Mouse (Mus musculus) retina, postnatal 7 days (tissue): ENCODE results near the gene F8.

ENCODE experiments used
- DNase-seq: peaks from one replicate; pipeline ENCODE4 v3.0.0-alpha.2; 2012; ENCODE audit warnings: low read depth, low spot score

The F8 gene

DNA sequence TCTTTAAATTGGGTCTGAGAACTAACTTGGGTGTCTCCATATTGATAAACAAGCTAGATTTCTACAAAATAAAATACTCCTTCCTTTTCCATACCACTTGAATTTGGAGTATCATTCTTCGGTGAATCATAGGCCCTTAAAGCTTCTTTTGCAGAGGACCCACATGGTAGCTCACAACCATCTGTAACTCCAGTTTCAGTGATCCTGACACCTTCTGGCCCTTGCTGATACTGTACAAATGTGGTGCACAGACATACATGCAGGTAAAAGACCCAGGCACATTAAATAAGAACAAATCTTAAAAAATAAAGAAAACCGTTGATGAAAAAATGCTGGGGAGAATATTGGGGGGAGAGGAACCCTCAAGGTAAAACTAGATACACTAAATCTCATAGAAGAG lies 244.2 kb downstream of the F8 start:
- DNase-seq = no peak

DNA sequence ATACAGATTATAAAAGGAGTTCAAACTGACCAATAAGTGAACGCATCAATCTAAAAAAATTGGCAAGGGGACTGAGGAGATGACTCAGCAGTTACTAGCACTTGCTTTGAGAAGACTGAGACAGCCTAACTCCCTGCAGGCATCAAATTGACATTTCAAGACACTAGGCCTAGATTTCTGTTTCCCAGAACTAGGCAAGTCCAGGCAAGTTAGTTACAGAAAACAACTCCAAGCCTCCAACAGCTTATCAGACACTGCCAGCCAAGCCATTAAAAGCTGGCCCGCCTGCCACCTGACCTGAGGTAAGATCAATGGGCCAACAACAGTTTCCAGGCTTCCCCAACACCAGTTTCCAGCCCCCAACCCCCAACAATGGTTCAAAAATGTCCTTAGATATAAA lies 244.7 kb downstream of the F8 start:
- no peak for DNase-seq

DNA sequence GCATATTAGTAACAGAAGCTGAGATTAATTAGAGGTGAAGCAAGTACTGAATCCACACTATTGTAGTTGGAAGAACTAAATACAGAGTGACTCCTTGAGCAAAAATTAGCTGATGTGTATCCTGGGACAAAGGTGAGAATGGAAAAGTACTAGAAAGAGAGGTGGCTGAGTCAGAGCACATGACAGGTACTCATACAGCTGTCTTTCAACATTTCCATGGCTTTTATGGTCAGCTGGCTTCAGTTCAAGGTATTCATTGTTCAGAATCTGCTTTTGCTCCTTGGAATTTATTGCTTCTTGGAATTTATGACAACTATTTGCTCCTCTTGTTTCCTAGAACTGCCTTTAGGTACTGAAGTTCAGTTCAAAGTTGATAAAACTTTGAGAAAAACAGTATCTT lies 245.5 kb downstream of the F8 start:
- no peak for DNase-seq

DNA sequence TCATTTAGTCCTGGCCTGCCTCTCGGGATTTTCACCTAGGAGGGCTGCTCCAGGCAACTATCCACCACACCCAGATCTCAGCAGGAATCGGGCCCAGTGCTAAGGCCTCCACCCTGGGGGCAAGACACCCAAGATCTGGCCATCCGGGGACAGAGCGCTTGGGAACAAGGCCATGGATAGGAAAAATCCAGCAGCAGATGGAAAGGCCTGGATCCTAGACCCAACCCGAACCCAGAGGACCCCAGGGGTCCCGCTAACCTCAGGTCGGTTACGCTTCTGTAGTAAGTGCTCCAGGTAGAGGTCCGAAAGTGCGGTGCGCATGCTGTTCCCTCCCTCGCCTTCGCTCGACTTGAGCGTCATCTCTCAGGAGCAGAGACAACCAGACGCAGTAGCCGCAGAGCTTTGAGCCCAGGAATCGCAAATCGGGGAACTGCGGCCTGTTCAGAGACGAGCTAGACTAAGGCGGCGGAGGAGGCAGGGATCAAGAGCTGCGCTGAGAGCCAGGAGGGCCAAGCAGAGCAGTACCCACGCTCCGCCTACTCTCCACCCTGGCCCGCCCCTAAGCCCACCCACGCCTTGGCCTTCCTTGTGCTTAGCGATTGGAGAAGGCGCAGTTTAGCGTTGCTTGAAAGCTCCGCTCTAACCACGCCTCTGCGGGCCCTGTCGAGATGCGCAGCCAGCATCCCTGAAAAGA lies 251.8 kb downstream of the F8 start, which contains the start of gene Mpp1:
Mpp1 (minus strand) TSS at position 550 of the 694 bp plus-strand sequence.
- peak; percentile 48 for DNase-seq

DNA sequence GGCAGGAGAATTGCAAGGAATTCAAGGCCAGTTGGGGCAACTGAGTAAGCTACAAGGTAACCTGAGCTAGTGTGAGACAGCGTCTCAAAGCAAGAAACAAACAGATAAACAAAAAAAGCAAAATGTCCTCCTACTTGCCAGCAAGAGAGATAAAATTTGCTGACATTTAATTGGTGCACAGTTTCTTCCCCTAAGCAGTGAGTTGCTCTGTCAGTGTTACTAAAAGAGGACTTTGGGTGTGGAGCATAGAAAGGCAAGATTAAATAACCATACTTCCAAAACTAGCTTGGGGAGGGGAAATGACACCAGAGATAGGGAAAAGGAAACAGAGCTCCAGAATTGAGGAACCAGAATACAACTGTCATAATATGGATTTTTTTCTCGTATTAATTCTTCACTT lies 252.9 kb downstream of the F8 start:
- DNase-seq = no peak

DNA sequence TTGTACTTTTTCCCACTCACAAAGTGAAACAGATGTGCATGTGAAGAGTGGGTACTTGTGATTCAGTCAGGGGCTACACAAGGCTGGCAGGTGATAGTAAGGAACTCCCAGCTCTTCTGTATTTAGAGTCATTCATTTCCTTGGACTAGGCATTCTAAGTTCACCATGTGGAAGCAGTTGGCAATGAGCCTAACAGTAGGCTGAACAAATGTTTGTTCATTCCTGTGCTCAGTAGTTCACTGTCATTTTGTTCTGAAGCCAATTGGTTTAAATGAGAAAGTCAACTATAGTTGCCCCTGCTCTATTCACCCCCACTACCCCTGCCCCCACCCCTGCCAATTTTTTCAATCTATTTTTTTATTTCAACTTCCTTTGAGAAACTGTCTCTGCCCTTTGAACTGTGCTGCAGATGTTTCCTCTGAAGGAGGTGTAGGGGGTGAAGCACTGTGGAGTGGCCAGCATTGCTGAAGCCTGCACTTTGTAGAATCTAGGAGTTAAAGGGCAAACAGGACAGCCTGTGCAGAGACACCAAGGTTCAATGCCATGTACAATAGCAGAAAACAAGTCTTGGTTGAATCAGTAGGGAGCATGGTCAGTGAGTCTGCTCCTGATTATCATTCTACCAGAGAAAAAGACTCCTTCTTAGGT lies 254.0 kb downstream of the F8 start:
- DNase-seq = no peak

DNA sequence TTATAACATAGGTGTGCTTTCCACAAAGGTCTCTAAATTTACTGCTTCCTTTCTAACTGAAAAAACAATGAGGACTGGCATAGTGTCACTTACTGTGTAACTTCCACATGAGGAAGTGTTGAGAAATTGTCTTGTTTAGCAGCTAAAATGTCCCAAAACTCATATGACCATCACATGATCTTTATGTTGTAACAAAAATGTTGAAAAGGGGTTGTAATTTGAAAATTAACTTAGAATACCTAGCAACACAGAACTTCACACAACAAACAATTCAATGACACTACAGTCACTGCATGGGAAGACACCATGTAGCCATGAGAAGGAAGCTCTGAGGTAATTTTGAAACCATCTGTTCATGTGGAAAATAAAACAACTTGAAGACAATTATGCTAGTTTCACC lies 255.5 kb downstream of the F8 start:
- DNase-seq = no peak

DNA sequence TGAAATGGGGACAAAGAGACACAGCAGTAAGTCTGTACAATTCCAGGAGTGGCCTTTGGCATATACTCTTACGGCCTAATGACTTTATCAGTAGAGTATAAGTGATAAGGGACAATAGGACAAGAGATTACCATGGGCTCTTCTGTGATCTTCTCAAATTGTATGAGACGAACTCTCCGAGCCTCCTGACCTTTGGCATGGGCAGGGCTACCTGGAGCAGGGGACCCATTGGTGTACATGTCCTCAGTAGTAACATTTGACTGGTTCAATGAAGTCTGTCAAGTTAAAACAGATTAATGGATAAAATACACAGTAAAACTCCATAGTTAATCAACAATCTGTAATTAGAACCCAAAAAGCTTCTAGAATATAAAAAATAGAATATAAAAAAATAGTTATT lies 256.8 kb downstream of the F8 start:
- DNase-seq = no peak
